Mouse (Mus musculus): Measurements from ENCODE around the gene Hes6. TPM values are rescaled to one million over a fixed set of nuclear protein-coding genes. Genes with fewer than 3 reads are reported as not detected.
A peak's percentile ranks its signal among the peaks of the same experiment; 100 is the strongest.

Gene Hes6
- polyA plus RNA-seq, 1 experiment, result 22.3 TPM

DNA sequence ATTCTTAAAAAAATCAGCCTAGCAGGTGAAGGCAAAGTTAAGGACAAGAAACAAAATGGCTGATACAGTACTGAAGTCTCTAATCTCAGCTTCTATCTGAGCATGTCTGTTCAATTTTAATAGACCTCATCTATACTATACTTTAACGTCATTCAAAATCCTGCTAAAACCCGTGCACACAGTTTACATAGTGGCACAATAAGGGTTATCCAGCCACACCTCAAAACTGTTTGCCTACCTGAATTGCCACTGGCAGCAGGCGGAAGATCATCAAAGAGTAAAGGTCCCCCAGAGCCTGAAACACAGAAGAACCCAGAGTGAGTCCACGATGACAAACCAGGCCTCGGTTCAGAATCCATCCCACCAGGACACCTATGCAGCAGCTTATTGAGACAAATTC is 23.5 kb downstream of the Hes6 start:
- Histone ChIP-seq H3K4me3 (ENCODE audit: insufficient read depth, low read length) (no peak overlapping the region), H3K27ac (ENCODE audit: insufficient read depth, low read length) (no peak overlapping the region), H3K4me1 (ENCODE audit: control insufficient read depth, insufficient read depth, low read length) (no peaks in the 10 kb centered on the region; the same call in 1 of the 2 replicates)
- TF ChIP-seq CTCF (IDR thresholded peaks at IDR 0.05; ENCODE audit: extremely low read depth, insufficient read depth, low read length), result no peak
- TF ChIP-seq POLR2A (IDR thresholded peaks at IDR 0.05; ENCODE audit: extremely low read depth, insufficient read depth, low read length), result no peak

- peaks cover 5% of the 10 kb centered on the region for H3K4me1 ChIP-seq (ENCODE audit: control insufficient read depth, insufficient read depth, low read length)
Measured at GRCm38 (mm10) chr1:91381091-91381471, 32.8 kb downstream of the Hes6 start.

DNA sequence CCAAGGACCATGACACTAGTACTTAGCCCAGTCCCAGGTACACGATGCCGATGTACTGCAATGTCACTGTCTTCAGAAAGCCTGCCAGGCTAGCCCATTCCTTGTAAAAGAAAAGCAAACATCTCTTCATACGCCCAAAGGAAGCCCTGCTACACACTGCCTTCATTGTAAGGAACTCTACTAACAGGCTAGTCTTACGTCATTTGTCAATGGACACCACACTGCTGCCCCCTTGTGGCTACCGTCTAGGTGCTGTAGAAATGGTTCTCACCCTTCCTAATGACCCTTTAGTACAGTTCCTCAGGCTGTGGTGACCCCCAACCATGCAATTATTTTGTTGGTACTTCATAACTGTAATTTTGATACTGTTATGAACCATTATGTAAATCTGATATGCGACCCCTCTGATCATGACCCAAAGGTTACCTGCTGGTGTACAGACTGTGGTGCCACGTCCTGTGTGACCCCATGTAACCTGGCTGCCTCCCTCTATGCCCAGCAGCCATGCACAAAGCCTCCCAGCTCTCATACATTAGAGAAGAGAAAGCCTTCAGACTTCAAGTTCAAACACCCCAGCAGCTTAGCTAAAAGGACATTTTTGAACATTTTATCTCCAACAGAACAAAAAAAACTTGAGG is 33.3 kb downstream of the Hes6 start:
- Histone ChIP-seq H3K4me1 (ENCODE audit: control insufficient read depth, insufficient read depth, low read length) (peaks cover 5% of the 10 kb centered on the region), H3K4me3 (ENCODE audit: insufficient read depth, low read length) (no peak overlapping the region)
- TF ChIP-seq CTCF (IDR thresholded peaks at IDR 0.05; ENCODE audit: extremely low read depth, insufficient read depth, low read length), result peak; percentile 86
- no peak for TF ChIP-seq POLR2A (IDR thresholded peaks at IDR 0.05; ENCODE audit: extremely low read depth, insufficient read depth, low read length)

More at GRCm38 (mm10) chr1:91381091-91381471, 32.8 kb downstream of the Hes6 start:
- Histone ChIP-seq H3K27ac (ENCODE audit: insufficient read depth, low read length) (no peak overlapping the region), H3K4me3 (ENCODE audit: insufficient read depth, low read length) (no peak overlapping the region)
- no peak for TF ChIP-seq CTCF (IDR thresholded peaks at IDR 0.05; ENCODE audit: extremely low read depth, insufficient read depth, low read length)
- TF ChIP-seq POLR2A (IDR thresholded peaks at IDR 0.05; ENCODE audit: extremely low read depth, insufficient read depth, low read length), result no peak

DNA sequence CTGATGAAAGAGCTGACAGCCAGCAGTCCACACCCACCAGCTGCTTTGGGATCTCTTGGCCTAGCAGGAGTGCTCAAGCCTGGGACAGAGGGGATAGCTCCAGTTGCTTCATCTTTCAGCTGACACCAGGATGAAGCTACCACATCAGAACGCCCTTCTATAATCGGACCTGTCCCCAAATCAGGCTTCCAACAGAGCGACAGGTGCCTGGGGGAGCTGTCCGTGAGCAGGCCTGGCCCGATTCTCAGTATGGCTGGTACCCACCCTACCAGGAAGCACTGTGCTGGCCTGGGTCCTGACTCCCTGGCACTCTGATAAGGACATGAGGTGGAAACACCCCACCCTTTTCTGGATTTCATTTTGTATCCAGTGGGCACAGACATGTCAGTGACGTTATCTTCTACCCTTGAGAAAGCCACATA is 40.4 kb downstream of the Hes6 start:
- no peak overlapping the region for H3K27ac ChIP-seq (ENCODE audit: insufficient read depth, low read length)
- no peaks in the 10 kb centered on the region for H3K4me1 ChIP-seq (ENCODE audit: control insufficient read depth, insufficient read depth, low read length)
- TF ChIP-seq POLR2A (IDR thresholded peaks at IDR 0.05; ENCODE audit: extremely low read depth, insufficient read depth, low read length) (no peak), CTCF (IDR thresholded peaks at IDR 0.05; ENCODE audit: extremely low read depth, insufficient read depth, low read length) (no peak)
- H3K4me3 ChIP-seq (ENCODE audit: insufficient read depth, low read length), result no peak overlapping the region

More for the DNA sequence above, 33.3 kb downstream of the Hes6 start:
- H3K27ac ChIP-seq (ENCODE audit: insufficient read depth, low read length), result no peak overlapping the region

- TF ChIP-seq CTCF (IDR thresholded peaks at IDR 0.05; ENCODE audit: extremely low read depth, insufficient read depth, low read length) (no peak), POLR2A (IDR thresholded peaks at IDR 0.05; ENCODE audit: extremely low read depth, insufficient read depth, low read length) (no peak)
- Histone ChIP-seq H3K4me3 (ENCODE audit: insufficient read depth, low read length) (no peak overlapping the region), H3K4me1 (ENCODE audit: control insufficient read depth, insufficient read depth, low read length) (no peaks in the 10 kb centered on the region), H3K27ac (ENCODE audit: insufficient read depth, low read length) (no peak overlapping the region)
Measured at GRCm38 (mm10) chr1:91370055-91370454, 43.8 kb downstream of the Hes6 start.

DNA sequence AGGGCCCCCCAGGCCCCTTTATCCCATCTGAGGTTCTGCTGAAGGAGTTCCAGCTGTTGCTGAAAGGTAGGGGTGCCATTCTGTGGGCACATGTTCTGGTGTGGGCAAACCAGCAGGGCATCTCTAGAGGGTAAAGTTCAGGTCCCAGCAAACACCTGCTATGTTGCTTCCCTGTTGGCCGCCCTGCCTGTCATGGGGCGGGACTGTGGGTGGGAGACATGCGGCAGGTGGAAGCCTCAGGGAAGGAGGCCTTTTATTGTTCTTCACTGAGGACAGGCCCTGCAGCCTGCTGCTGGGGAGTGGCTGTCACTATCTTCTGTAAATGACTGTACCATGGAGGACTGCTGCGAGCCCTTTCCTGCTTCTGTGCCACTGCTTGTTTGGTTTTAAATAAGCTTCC is 44.4 kb downstream of the Hes6 start:
- Histone ChIP-seq H3K4me3 (ENCODE audit: insufficient read depth, low read length) (no peak overlapping the region), H3K4me1 (ENCODE audit: control insufficient read depth, insufficient read depth, low read length) (no peaks in the 10 kb centered on the region), H3K27ac (ENCODE audit: insufficient read depth, low read length) (no peak overlapping the region)
- no peak for TF ChIP-seq POLR2A (IDR thresholded peaks at IDR 0.05; ENCODE audit: extremely low read depth, insufficient read depth, low read length)
- TF ChIP-seq CTCF (IDR thresholded peaks at IDR 0.05; ENCODE audit: extremely low read depth, insufficient read depth, low read length), result no peak

DNA sequence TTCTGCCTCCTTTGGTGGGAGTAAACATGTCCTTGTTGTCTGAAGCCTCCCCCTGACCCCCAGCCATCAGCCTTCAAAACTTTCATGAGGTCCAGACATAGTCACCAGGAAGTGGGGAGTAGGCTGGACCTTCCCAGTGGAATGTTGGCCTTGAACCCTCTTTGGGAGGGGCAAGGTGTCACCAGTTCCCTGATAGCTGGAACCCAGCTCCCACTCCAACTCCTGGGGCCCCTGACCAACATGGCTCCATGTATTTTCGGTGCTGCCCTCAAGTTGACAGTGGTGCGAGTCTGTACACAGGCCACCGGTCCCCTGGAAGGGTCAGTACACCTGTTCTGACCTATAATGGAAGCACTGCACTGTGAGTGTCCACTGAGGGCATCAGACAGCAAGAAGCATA is 46.5 kb downstream of the Hes6 start:
- TF ChIP-seq POLR2A (IDR thresholded peaks at IDR 0.05; ENCODE audit: extremely low read depth, insufficient read depth, low read length) (no peak), CTCF (IDR thresholded peaks at IDR 0.05; ENCODE audit: extremely low read depth, insufficient read depth, low read length) (no peak)
- H3K4me1 ChIP-seq (ENCODE audit: control insufficient read depth, insufficient read depth, low read length), result no peaks in the 10 kb centered on the region
- no peak overlapping the region for H3K27ac ChIP-seq (ENCODE audit: insufficient read depth, low read length)
- H3K4me3 ChIP-seq (ENCODE audit: insufficient read depth, low read length), result no peak overlapping the region

DNA sequence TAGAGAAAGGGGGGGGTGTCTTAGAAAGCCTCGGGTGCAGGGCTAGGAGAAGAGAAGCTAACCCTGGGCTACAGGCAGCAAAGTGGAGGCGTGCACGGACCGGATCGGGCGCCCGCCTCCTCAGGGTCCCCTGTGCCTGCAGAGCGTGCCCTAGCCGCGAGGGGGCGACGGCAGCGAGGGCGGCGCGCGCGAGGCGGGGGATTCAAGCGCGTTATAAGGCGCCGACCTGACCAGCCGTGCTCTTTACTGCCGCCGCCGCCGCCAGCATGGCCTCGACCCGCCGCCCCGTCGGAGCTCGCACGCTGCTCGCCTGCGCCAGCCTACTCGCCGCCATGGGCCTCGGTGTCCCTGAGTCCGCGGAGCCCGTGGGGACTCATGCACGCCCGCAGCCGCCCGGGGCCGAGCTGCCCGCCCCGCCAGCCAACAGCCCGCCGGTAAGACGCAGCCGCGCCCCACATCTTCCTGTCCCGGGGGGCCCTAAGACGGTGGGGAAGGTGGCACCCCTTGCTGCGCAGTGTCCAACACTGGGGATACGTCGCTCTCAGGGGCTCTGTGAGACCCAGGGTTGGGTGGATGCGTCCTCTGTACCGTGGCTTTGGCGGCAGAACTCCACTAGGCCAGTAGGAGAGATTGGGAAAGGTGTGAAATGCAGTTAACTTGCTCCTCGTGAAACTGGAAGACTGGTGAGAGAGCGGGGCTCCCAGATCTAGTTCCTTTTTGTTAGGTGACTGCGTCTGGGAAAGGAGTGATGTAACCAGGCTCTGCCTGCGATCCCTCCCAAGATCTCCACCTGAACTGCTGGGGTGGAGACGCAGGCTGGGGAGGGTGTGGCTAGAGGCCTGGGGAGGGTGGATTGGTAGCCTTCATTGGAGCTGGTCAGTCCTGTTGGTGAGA is 47.4 kb downstream of the Hes6 start, which contains the start of gene Erfe:
Gene Erfe, plus strand, starts transcription at position 216 of the 894 bp plus-strand sequence.
- no peak within 1 kb of the TSS for H3K4me3 ChIP-seq (ENCODE audit: insufficient read depth, low read length)
- TF ChIP-seq CTCF (IDR thresholded peaks at IDR 0.05; ENCODE audit: extremely low read depth, insufficient read depth, low read length), result no peak
- no peak for TF ChIP-seq POLR2A (IDR thresholded peaks at IDR 0.05; ENCODE audit: extremely low read depth, insufficient read depth, low read length)
- no peaks in the 10 kb centered on the region for H3K4me1 ChIP-seq (ENCODE audit: control insufficient read depth, insufficient read depth, low read length)
- no peak within 1 kb of the TSS for H3K27ac ChIP-seq (ENCODE audit: insufficient read depth, low read length)

- H3K4me1 ChIP-seq (ENCODE audit: control insufficient read depth, insufficient read depth, low read length), result no peaks in the 10 kb centered on the region
- H3K4me3 ChIP-seq (ENCODE audit: insufficient read depth, low read length), result no peak overlapping the region
- H3K27ac ChIP-seq (ENCODE audit: insufficient read depth, low read length), result no peak overlapping the region
- TF ChIP-seq POLR2A (IDR thresholded peaks at IDR 0.05; ENCODE audit: extremely low read depth, insufficient read depth, low read length) (no peak), CTCF (IDR thresholded peaks at IDR 0.05; ENCODE audit: extremely low read depth, insufficient read depth, low read length) (no peak)
Measured at GRCm38 (mm10) chr1:91365816-91366214, 48.0 kb downstream of the Hes6 start.
